Mouse (Mus musculus) brain, adult 2 months (tissue): ENCODE results near the gene Megf11.

Source experiments
- DNase-seq: peaks from one replicate; pipeline ENCODE4 v3.0.0; 2011; ENCODE audit warnings: low read depth, low spot score

The Megf11 gene

DNA sequence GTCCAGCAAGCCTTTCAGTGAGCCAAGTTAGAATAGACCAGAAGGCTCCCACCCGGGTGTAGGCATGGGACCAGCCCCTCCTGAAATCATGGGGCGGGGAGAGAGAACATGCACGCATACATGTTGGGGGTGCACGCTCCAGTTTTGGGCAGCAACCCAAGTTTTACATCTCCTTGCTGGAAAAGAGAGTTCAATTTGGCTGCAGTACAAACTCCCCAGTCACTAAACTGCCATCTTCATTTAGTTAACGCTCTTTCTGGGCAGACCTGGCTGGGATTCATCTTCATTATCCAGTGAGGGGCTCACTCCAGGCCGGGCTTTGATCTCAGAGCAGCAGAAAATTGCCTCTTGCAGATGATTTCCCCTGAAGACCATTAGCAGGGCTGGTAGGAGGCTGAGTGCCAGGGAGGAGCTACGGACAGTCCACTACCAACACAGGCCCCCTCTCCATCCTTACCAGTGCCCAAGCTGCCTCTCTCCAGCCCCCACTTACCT lies 218.8 kb downstream of the Megf11 start:
- DNase-seq, result peak; percentile 47

DNA sequence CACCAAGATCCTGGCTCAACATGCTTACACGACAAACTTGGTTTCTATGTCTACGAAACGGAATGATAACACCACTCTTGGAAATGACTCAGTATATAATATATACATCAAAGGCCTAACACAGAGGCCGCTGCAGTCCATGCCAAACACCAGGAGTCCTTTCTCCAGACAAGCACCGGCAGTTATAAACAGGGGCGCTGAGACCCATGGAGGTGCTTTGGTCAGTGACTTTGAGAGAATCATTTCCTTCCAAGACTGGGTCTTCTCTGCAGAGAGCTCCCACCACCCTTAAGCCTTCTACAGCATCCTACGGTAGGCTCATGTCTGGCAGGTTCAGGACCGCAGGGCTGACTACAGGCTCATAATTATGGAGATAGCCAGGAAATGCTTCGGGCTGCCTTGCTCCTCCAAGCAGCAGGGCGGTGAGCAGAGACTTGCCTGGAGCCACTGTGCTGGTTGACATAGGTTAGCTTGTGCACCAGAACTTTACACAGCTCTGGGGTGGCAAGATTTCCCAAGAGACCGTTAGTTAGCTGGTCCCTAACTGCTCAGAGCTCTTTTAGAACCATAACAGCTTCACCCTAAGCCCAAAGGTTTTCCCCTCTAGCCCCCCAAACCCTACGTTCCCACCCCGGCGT lies 219.8 kb downstream of the Megf11 start:
- no peak for DNase-seq

- peak; percentile 94 for DNase-seq
Measured at GRCm38 (mm10) chr9:64605735-64606349, 220.4 kb downstream of the Megf11 start.

GRCm38 (mm10) chr9:64607049-64607448 lies 221.6 kb downstream of the Megf11 start:
- peak; percentile 79 for DNase-seq

- peak; percentile 54 for DNase-seq
Measured at GRCm38 (mm10) chr9:64609546-64609945, 224.1 kb downstream of the Megf11 start.

GRCm38 (mm10) chr9:64612121-64612983 lies 226.9 kb downstream of the Megf11 start:
- DNase-seq, result peak; percentile 59

GRCm38 (mm10) chr9:64612984-64613649 lies 227.7 kb downstream of the Megf11 start:
- no peak for DNase-seq

- no peak for DNase-seq
Measured at GRCm38 (mm10) chr9:64617413-64617812, 232.0 kb downstream of the Megf11 start.

GRCm38 (mm10) chr9:64618433-64618832 lies 233.0 kb downstream of the Megf11 start:
- DNase-seq, result no peak

GRCm38 (mm10) chr9:64619440-64619839 lies 234.0 kb downstream of the Megf11 start:
- DNase-seq, result no peak

GRCm38 (mm10) chr9:64620596-64620995 lies 235.2 kb downstream of the Megf11 start:
- no peak for DNase-seq

- DNase-seq, result peak; percentile 96
Measured at GRCm38 (mm10) chr9:64621499-64622296, 236.3 kb downstream of the Megf11 start.

GRCm38 (mm10) chr9:64623361-64623760 lies 237.9 kb downstream of the Megf11 start:
- DNase-seq, result peak; percentile 78

GRCm38 (mm10) chr9:64624536-64624935 lies 239.1 kb downstream of the Megf11 start:
- no peak for DNase-seq

- DNase-seq, result peak; percentile 56
Measured at GRCm38 (mm10) chr9:64629802-64630201, 244.4 kb downstream of the Megf11 start.

GRCm38 (mm10) chr9:64633169-64633568 lies 247.7 kb downstream of the Megf11 start:
- peak; percentile 79 for DNase-seq

- DNase-seq, result peak; percentile 79
Measured at GRCm38 (mm10) chr9:64636111-64636510, 250.7 kb downstream of the Megf11 start.

GRCm38 (mm10) chr9:64636961-64637360 lies 251.5 kb downstream of the Megf11 start:
- DNase-seq, result peak; percentile 95

- peak; percentile 53 for DNase-seq
Measured at GRCm38 (mm10) chr9:64638250-64638649, 252.8 kb downstream of the Megf11 start.

- peak; percentile 85 for DNase-seq
Measured at GRCm38 (mm10) chr9:64639664-64640063, 254.2 kb downstream of the Megf11 start.

GRCm38 (mm10) chr9:64644129-64644528 lies 258.7 kb downstream of the Megf11 start:
- DNase-seq, result no peak
